Mouse (Mus musculus) adrenal gland, postnatal 14 days (tissue): ENCODE results near the gene Ifi35. TPM values are rescaled to one million over a fixed set of nuclear protein-coding genes. Genes with fewer than 3 reads are reported as not detected.
"Not testable (repeated sequence)": the region's sequence is repeated elsewhere in the genome, so short reads cannot be mapped to it uniquely, and the experiment has no call there.

Experiments
- DNase-seq: peaks from one replicate; pipeline ENCODE4 v3.0.0; 2021; ENCODE audit warnings: mixed read lengths
- total RNA-seq: library from RNA; stranded (reverse); gene quantifications from 2 replicates; pipeline ENCODE4 v1.2.3, GENCODE M21; 2021

The Ifi35 gene
- total RNA-seq, 1 experiment from 2014 or later = 29.0 TPM

- DNase-seq = not testable (repeated sequence)
Measured at GRCm38 (mm10) chr11:101446860-101447259, 1.3 kb upstream of the Ifi35 start.

GRCm38 (mm10) chr11:101447786-101448185 is 421 bp upstream of the Ifi35 start:
- DNase-seq = no peak

DNA sequence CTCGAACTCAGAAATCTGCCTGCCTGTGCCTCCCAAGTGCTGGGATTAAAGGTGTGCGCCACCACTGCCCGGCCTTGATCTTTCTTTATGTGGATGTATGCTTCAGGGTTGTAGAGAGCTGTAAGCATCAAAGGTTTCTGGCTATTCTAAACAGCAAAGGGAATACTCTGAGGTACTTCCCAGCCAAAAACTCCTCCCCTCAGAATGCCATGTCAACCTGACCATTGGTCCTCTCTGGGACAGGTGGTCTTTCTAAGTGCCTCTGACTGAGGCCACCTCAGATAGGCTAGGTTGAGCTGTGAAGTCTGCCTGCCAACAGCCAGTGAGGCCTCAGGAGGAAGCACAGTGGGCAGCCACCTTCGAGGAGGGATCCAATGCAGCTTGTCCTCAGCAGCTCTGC is 692 bp downstream of the Ifi35 start:
- peak; percentile 38 for DNase-seq

DNA sequence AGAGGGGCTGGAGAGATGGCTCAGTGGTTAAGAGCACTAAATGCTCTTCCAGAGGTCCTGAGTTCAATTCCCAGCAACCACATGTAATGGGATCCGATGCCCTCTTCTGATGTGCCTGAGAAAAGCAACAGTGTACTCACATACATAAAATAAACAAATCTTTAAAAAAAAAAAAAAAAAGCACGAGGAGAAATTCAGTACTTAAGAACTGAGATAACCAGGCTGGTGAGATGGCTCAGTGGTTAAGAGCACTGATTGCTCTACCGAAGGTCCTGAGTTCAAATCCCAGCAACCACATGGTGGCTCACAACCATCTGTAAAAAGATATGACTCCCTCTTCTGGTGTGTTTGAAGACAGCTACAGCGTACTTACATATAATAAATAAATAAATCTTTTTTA is 1.4 kb downstream of the Ifi35 start:
- DNase-seq = not testable (repeated sequence)

DNA sequence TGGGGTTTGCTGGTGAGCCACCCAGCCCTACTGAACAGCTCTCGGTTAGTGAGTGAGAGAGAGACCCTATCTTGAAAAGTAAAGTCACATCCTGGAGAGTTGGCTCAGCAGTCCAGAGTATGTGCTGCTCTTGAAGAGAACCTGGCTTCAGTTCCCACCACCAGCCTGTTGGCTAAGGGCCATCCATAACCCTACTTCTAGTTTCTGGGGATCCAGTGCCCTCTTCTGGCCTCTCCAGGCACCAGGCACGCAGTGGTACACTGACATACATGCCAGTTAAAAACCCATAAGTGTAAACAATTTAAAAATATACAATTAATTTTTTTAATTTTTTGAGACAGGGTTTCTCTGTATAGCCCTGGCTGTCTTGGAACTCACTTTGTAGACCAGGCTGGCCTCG is 2.2 kb downstream of the Ifi35 start:
- DNase-seq = no peak

GRCm38 (mm10) chr11:101451536-101451935 is 3.3 kb downstream of the Ifi35 start:
- no peak for DNase-seq

DNA sequence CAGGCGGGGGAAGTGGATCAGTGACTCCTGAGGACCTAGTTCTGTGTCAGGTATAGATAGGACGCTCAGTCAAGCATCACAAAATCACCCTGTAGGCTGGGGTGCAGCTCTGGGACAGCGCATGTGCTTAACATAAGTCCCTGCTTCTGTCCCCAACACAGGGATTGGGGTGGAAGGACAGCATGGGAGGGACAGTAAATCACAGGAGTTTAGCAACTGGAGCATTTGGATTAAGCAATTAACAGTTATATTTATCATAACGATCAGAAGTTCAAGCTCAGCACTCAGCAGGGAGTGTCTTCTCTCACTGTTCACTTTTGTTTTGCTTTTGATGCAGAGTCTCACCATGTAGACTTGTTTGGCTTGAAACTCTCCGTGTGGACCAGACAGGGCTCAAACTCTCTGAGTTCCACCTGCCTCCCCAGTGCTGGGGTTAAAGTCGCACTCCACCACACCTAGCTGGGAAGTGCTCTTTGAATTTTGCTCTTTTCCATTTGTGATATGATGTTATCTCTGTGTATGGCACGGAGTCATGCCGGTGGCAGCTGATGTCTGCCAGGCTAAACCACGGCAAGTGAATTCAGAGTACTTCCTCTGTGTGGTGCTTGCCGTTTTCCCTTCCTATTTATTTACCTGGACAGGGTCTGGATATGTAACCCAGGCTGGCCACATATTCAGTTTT is 4.0 kb downstream of the Ifi35 start:
- DNase-seq = no peak

- DNase-seq = no peak
Measured at GRCm38 (mm10) chr11:101454702-101455101, 6.5 kb downstream of the Ifi35 start.

- no peak for DNase-seq
Measured at GRCm38 (mm10) chr11:101455627-101456026, 7.4 kb downstream of the Ifi35 start.

- no peak for DNase-seq
Measured at GRCm38 (mm10) chr11:101457631-101458030, 9.4 kb downstream of the Ifi35 start.

- no peak for DNase-seq
Measured at GRCm38 (mm10) chr11:101458217-101458616, 10.0 kb downstream of the Ifi35 start.

DNA sequence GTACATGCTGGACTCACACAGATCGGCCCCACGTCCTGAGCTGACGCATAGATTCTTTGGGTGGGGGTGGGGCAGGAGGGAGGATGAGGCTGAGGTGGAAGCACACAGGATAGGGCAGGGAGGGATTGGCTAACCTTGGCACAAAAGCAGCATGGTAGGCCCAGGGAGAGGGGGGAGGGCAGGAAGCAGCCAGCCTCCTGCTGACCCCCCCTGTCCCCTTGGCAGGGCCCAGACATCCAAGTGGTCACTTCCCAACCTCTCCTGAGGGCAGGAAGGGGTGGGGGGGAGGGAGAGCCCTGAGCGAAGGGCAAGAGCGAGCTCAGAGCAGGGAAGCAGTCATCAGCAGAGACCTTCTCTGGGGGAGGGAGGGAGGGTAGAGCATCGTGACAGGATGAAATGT is 11.5 kb downstream of the Ifi35 start:
- DNase-seq = peak; percentile 58

DNA sequence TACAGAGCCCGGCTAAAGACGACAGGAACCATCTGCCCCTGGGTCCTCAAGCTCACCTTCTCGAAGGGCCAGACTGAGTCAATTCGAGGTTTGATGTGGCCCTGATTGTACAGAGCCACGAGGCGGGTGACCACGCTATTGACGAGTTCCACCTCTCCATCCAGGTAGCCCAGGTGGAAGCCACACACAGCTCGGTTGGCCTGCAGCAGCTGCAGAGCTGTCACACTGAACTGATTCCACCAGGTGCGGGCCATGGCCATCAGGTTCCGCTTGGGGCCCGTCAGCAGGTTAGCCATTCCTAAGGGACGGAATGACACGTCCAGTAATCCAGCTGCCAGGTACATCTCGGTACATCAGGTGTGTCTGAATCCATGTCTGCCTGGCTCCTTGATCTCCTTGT is 12.1 kb downstream of the Ifi35 start:
- no peak for DNase-seq

DNA sequence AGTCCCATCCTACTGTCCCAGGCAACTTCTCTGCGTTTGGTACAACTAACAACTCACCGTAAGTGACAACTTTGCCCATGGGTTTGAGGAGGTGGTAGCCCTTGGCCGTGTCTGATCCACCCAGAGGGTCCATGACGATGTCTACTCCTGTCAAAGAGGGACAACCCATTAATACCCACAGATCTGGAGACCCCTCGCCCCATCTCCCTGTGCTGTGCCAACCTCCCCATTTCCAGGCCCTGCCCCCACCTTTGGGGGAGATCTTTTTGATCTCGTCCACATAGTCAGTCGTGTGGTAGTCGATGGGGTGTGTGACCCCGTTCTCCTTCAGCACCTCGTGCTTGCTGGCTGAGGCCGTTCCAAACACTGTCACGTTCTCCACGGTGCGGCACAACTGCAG is 13.9 kb downstream of the Ifi35 start:
- DNase-seq = no peak

DNA sequence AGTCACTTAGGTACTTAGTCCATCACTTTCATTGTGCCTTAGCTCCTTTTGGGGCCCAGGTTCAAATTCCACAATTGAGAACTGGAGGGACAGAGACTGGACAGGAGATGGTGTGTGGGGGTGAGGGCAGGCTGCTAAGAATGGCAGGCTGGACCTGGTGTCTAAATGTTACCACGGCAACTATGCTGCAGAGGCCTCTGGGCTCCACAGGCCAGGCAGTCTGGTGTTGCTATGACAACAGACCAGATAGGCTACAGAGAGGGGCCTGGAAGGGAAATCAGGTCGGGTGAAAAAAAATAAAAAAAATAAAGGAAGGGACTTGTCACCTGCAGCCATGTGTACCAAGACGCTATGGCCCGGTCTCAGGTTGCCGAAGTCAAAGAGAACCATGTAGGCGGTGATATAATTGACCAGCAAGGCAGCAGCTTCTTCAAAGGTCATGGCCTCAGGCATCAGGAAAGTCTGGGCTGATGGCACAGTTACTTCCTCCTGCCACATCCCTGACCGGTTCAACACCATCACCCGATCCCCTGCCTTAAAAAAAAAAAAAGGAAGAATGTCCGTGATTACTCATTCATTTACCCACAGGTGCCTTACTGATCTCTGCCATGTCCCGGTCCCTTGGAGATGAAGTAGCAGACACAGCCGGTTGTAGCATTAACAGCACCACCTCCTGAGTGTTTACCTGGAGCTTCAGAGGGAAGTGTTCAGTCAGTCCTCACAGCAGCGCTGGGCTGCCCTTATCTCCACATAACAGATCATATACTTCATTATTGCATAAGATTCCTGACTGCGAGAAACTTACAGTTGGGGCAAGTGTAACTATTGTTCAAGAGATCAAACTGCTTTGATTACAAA is 14.6 kb downstream of the Ifi35 start:
- no peak for DNase-seq

GRCm38 (mm10) chr11:101464211-101465100 is 16.2 kb downstream of the Ifi35 start, which contains the start of gene Rnd2:
Rnd2 (plus strand) TSS chr11:101464999.
- DNase-seq = peak; percentile 55

DNA sequence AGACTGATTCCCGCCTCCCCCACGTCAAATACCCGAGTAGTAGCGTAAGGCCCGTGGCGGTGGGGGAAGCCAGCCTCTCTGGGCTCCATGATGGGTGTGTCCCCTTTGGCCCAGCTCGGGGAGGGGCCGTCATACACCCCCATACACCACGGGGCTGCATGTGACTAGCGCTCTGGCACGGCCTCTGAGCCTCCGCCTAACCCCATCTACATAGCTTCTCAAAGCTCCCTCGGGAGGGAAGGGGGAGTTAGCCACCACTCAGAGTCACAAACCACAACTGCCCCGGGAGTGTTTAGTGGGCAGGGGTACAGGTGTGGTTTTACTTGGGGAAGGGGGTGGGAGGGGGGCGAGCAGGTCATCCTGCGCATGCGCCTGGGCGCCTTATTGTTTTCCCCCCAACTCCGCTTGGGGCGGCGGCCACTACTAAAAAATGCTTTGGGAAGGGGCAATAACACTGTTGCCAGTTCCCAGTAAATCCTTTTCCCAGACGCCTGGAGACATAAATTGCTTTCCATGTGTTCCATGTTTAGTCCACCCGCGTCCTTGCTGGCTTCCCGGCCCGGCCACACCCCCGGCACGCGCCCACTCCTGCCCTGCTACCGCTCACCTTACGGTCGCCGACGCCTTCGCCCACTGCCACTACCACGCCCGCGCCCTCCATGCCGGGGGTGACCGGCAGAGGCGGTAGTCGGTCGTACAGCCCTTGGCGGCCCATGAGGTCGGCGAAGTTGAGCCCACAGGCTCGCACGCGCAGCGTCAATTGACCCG is 17.1 kb downstream of the Ifi35 start:
- peak; percentile 83 for DNase-seq

DNA sequence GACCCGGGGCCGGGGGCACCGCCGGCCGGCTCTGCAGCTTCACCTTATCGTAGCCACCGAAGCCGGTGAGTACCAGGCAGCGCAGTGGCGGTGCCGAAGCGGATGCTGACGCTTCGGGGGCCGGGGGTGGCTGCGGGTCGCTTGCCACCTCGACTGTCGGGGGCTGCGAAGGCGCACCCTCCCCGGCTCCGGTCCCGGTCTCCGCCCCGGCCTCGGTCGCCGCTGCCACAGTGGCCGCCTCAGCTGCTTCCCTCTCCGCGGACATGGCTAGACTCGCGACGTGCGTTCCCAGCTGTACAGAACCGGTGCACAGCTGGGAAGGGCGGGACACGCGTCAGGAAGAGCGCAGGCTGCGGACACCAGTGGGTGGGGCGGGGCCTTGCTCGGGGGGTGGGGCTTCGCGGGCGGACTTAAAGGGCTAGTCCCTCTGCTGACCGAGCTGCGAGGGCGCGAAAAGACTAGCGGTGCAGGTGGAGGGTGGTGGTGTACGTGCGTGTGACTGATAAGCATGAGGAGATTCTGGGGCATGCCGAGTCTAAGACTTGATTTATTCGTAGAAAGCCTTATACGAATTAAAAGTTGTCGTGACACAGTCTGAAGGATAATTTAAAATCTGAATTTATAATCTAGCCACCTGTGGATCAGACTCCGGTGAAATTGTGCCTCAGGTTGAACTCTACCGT is 17.8 kb downstream of the Ifi35 start, which contains the start of gene Vat1:
Vat1 (minus strand) TSS at position 362 of the 683 bp plus-strand sequence.
- peak; percentile 87 for DNase-seq

DNA sequence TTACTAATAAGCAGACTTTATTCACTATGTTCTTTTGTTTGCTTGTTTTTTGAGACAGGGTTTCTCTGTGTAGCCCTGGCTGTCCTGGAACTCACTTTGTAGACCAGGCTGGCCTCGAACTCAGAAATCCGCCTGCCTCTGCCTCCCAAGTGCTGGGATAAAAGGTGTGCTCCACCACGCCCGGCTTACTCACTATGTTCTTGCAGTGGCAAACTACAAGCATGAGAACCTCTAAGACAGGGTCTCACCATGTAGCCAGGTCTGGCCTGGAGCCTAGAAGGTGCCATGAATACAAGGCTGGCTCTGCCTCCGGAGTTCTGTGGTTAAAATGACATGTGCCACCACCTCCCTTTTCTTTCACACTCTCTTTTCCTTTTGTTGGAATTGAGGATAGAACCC is 18.3 kb downstream of the Ifi35 start:
- DNase-seq = not testable (repeated sequence)

DNA sequence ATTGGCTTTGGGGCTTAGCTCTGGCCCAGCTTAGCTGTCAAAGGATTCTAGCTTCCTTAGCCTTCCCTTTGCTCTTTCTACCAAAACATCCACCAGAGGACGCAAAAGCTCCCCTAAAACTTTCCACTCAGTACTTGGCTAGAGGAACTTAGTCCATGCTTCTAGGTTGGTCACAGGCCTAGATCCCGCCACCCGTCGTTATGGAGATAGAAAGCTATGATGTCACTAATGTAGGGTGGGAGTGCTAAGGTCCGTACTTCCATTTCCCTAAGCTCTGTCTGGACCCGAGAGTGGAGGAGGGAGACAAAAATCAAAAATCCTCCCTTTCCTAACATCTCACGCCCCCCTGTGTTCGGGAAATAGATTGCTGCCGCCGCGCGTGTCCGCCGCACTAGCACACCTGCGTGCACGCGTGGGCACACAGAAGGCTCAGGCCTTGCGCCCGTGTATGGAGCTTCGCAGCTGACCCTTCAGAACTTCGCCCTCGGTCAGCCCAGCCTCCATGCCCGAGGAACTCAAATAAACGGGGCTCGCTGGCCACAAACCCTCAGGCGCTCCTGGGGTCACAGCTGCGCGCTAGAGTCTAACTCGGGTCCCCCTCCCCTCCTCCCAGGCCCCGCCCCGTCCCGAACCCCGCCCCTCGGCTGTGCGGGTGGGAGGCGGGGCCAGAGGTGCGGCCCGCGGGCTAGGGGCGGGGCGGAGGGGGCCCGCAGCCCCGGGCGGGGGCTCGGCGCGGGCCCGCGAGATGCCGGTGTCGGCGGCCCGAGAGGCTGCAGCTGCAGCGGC is 19.5 kb downstream of the Ifi35 start:
- DNase-seq = peak; percentile 84
